Mouse (Mus musculus): Measurements from ENCODE around the gene Kcnh4.

DNA sequence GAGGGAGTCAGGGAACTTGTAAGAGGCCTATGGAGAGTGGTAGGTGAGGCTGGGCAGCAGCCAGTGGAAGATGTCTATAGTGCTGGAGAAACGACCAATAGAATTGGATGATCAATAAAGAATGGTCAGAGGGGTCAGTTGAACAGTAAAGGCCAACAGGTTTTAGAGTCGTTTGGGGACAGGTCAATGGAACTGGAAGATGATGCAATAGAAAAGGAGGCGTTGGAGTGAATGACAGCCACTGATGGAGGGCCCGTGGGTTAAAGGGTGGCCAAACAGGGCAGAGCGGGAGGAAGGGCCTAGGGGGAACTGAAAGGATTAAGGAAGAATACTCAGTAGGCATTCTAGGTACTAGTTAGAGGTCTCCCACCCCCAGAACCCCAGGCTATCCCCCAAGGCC, 12.6 kb downstream of the Kcnh4 start:
- TF ChIP-seq CTCF (IDR thresholded peaks at IDR 0.05; ENCODE audit: borderline replicate concordance, insufficient read depth, low read depth, low read length) (no peak), POLR2A (IDR thresholded peaks at IDR 0.05; ENCODE audit: borderline replicate concordance, insufficient read depth, low read length) (no peak)
